ENCODE assay signal across 9 mouse cellular contexts in the genomic region with DNA sequence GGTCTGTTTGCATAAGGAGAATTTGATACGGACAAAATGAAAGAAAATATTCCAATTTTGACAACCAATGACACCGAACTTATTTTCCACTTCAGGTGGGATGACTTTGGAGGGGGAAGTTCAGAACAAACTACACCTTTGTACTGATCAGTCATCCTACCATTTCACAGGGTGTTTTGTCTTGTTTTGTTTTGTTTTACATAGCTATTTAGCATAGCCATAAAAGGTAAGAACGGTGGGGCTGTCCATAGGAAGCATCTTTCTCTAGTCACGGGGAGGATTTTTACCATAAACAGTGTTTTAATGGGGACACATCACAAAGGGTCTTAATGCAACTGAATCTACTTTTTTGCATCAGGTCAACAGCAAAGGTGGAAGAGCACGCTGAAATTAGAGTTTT.
A peak's percentile ranks its signal among the peaks of the same experiment; 100 is the strongest.
DNase-seq lines count a peak whose midpoint lies in the region; ATAC-seq and TF ChIP-seq lines count a peak whose summit lies in the region.
"Had no signal": no experiment of that assay in that cellular context is flagged by ENCODE, and none has a peak within 500 bp of the region (broad histone marks: within the 10 kb centered on the region; RNA-seq: fewer than 3 reads in every experiment).

No protein-coding gene starts in this region.

- 43% methylated on average over 5 of the region's 5 CpGs for WGBS in heart, postnatal 0 days
- 47% methylated on average over 5 of the region's 5 CpGs for WGBS in heart, adult 2 months
- 30% methylated on average over 5 of the region's 5 CpGs for WGBS in lung, embryonic 16.5 days
- 21% methylated on average over 5 of the region's 5 CpGs for WGBS in embryonic facial prominence, embryonic 13.5 days
- WGBS in liver, embryonic 15.5 days (ENCODE audit: insufficient replicate concordance), result 34% methylated on average over 5 of the region's 5 CpGs

- H3K4me3 ChIP-seq in heart, postnatal 0 days (ENCODE audit: low read depth, low read length), result 0 out of 2 replicates have a peak overlapping the region, but pooled peaks have one; percentile 39
- H3K4me3 ChIP-seq in heart, adult 2 months, result no peak overlapping the region
- H3K4me3 ChIP-seq in lung, embryonic 16.5 days (ENCODE audit: low read length), result no peak overlapping the region
- no peak overlapping the region for H3K4me3 ChIP-seq in embryonic facial prominence, embryonic 13.5 days
- H3K4me3 ChIP-seq in liver, embryonic 15.5 days (replicated peaks), result no peak overlapping the region

- no peak overlapping the region for H3K9ac ChIP-seq in heart, postnatal 0 days (replicated peaks; ENCODE audit: low read depth, low read length)
- H3K9ac ChIP-seq in heart, adult 2 months (ENCODE audit: low read depth, low read length), result no peak overlapping the region
- H3K9ac ChIP-seq in lung, embryonic 16.5 days (ENCODE audit: low read length), result no peak overlapping the region
- no peak overlapping the region for H3K9ac ChIP-seq in embryonic facial prominence, embryonic 13.5 days
- H3K9ac ChIP-seq in liver, embryonic 15.5 days, result no peak overlapping the region

- H3K9me3 ChIP-seq in heart, postnatal 0 days (replicated peaks; ENCODE audit: control insufficient read depth, low read length), result no peaks in the 10 kb centered on the region
- no peaks in the 10 kb centered on the region for H3K9me3 ChIP-seq in lung, embryonic 16.5 days (ENCODE audit: control insufficient read depth, low read length)
- no peaks in the 10 kb centered on the region for H3K9me3 ChIP-seq in embryonic facial prominence, embryonic 13.5 days
- H3K9me3 ChIP-seq in liver, embryonic 15.5 days (replicated peaks), result no peaks in the 10 kb centered on the region

- H3K36me3 ChIP-seq in heart, postnatal 0 days (replicated peaks; ENCODE audit: control insufficient read depth, insufficient read depth, low read length), result no peaks in the 10 kb centered on the region
- peaks cover 12% of the 10 kb centered on the region for H3K36me3 ChIP-seq in heart, adult 2 months (ENCODE audit: control insufficient read depth, insufficient read depth, low read length)
- no peaks in the 10 kb centered on the region for H3K36me3 ChIP-seq in lung, embryonic 16.5 days (ENCODE audit: control insufficient read depth, insufficient read depth, low read length)
- H3K36me3 ChIP-seq in embryonic facial prominence, embryonic 13.5 days, result no peaks in the 10 kb centered on the region
- no peaks in the 10 kb centered on the region for H3K36me3 ChIP-seq in liver, embryonic 15.5 days (replicated peaks)

- peak overlapping the region; percentile 65 for H3K4me2 ChIP-seq in heart, postnatal 0 days (ENCODE audit: low read depth, low read length)
- H3K4me2 ChIP-seq in lung, embryonic 16.5 days (ENCODE audit: low read depth, low read length), result peak overlapping the region; percentile 65; the same call in 1 of the 2 replicates
- H3K4me2 ChIP-seq in embryonic facial prominence, embryonic 13.5 days, result peak overlapping the region; percentile 80
- H3K4me2 ChIP-seq in liver, embryonic 15.5 days, result 0 out of 2 replicates have a peak overlapping the region, but pooled peaks have one; percentile 59

- no peak for TF ChIP-seq POLR2A in heart, adult 2 months (IDR thresholded peaks at IDR 0.05; ENCODE audit: insufficient read depth, low read depth, low read length)

- ATAC-seq in heart, postnatal 0 days (ENCODE audit: insufficient read depth, low read depth), result no peak
- no peak for ATAC-seq in lung, embryonic 16.5 days (ENCODE audit: low read depth)
- no peak for ATAC-seq in embryonic facial prominence, embryonic 13.5 days (ENCODE audit: insufficient number of reproducible peaks, insufficient read depth, low FRiP score, low TSS enrichment, low read depth)
- ATAC-seq in liver, embryonic 15.5 days (ENCODE audit: insufficient read depth), result no peak
- ATAC-seq: CD4-positive, CD25-positive, alpha-beta regulatory T cell, adult 4 months had no signal

- intact Hi-C loops in heart, adult 2 months (cut with DNase I), result loop anchor here (2.0 to 5.0 kb wide), 2 partner anchors 97 to 542 kb away; no protein-coding TSS in a partner anchor

- H3K27ac ChIP-seq in heart, postnatal 0 days (ENCODE audit: low read depth), result no peak overlapping the region
- H3K27ac ChIP-seq in heart, adult 2 months, result no peak overlapping the region
- H3K27ac ChIP-seq in lung, embryonic 16.5 days (ENCODE audit: low read length), result no peak overlapping the region
- no peak overlapping the region for H3K27ac ChIP-seq in embryonic facial prominence, embryonic 13.5 days
- no peak overlapping the region for H3K27ac ChIP-seq in liver, embryonic 15.5 days (replicated peaks)

- TF ChIP-seq EP300 in heart, postnatal 0 days (IDR thresholded peaks at IDR 0.05; ENCODE audit: low read depth), result no peak
- no peak for TF ChIP-seq EP300 in heart, adult 2 months (IDR thresholded peaks at IDR 0.05; ENCODE audit: insufficient read depth, low read depth, low read length)

- 0 out of 2 replicates have a peak, but pooled peaks cover 2% of the 10 kb centered on the region for H3K79me2 ChIP-seq in heart, adult 2 months (replicated peaks; ENCODE audit: control insufficient read depth, insufficient read depth, low read length)

- no peaks in the 10 kb centered on the region for H3K27me3 ChIP-seq in heart, postnatal 0 days (ENCODE audit: control insufficient read depth, insufficient read depth, low read length)
- no peaks in the 10 kb centered on the region for H3K27me3 ChIP-seq in heart, adult 2 months (ENCODE audit: control insufficient read depth, insufficient read depth, low read length)
- H3K27me3 ChIP-seq in lung, embryonic 16.5 days (ENCODE audit: control insufficient read depth, insufficient read depth, low read depth, low read length), result no peaks in the 10 kb centered on the region
- H3K27me3 ChIP-seq in embryonic facial prominence, embryonic 13.5 days, result no peaks in the 10 kb centered on the region
- no peaks in the 10 kb centered on the region; the same call in 1 of the 2 replicates for H3K27me3 ChIP-seq in liver, embryonic 15.5 days

- no peak for DNase-seq in heart, postnatal 0 days (ENCODE audit: low spot score)
- DNase-seq in heart, adult 2 months, result no peak
- no peak for DNase-seq in lung, postnatal 4 days
- no peak for DNase-seq in thymus, postnatal 14 days
- DNase-seq: cerebellum, adult 8-10 months had no signal

- H3K4me1 ChIP-seq in heart, postnatal 0 days (ENCODE audit: control insufficient read depth, insufficient read depth), result peaks cover 5% of the 10 kb centered on the region; the same call in 1 of the 2 replicates
- peaks cover 3% of the 10 kb centered on the region for H3K4me1 ChIP-seq in heart, adult 2 months (ENCODE audit: control insufficient read depth, insufficient read depth, low read length)
- peaks cover 24% of the 10 kb centered on the region for H3K4me1 ChIP-seq in lung, embryonic 16.5 days (replicated peaks; ENCODE audit: control insufficient read depth, insufficient read depth, low read length)
- peaks cover 49% of the 10 kb centered on the region for H3K4me1 ChIP-seq in embryonic facial prominence, embryonic 13.5 days
- H3K4me1 ChIP-seq in liver, embryonic 15.5 days (replicated peaks), result 0 out of 2 replicates have a peak, but pooled peaks cover 6% of the 10 kb centered on the region

- TF ChIP-seq CTCF in heart, postnatal 0 days (IDR thresholded peaks at IDR 0.05; ENCODE audit: low read depth), result no peak
- no peak for TF ChIP-seq CTCF in heart, adult 2 months (IDR thresholded peaks at IDR 0.05)
